Mouse (Mus musculus): ENCODE results near the gene Mief1.

GRCm38 (mm10) chr15:80256242-80256641 lies 22.4 kb downstream of the Mief1 start:
- TF ChIP-seq CTCF (IDR thresholded peaks at IDR 0.05; ENCODE audit: extremely low read depth, insufficient read depth, low read length) (no peak), POLR2A (IDR thresholded peaks at IDR 0.05; ENCODE audit: extremely low read depth, insufficient read depth, low read length) (no peak)
